Mouse (Mus musculus) C2C12 (cell line): ENCODE measurements around the gene Map1s.

ENCODE experiments used
- CEBPB ChIP-seq: IDR thresholded peaks from one replicate; pipeline ENCODE4 v1.6.1; 2011; ENCODE audit warnings: low read depth, mild to moderate bottlenecking, control low read depth, moderate library complexity
- CTCF ChIP-seq: IDR thresholded peaks from one replicate; pipeline ENCODE4 v1.5.1; 2011; ENCODE audit not compliant: control insufficient read depth, insufficient read depth, insufficient read length
- MAX ChIP-seq: IDR thresholded peaks from one replicate; pipeline ENCODE4 v1.6.1; 2011; ENCODE audit warnings: mild to moderate bottlenecking, control low read depth
- MYOD1 ChIP-seq: IDR thresholded peaks from one replicate; pipeline ENCODE4 v1.6.1; 2011; ENCODE audit warnings: low read depth; ENCODE audit not compliant: control insufficient read depth, insufficient read length
- MYOG ChIP-seq: IDR thresholded peaks from one replicate; pipeline ENCODE4 v1.6.1; 2011; ENCODE audit not compliant: control insufficient read depth, insufficient read length; ENCODE audit errors: extremely low read depth
- USF1 ChIP-seq: IDR thresholded peaks from one replicate; pipeline ENCODE4 v1.6.1; 2011; ENCODE audit warnings: low read depth, mild to moderate bottlenecking, control low read depth, moderate library complexity

DNA sequence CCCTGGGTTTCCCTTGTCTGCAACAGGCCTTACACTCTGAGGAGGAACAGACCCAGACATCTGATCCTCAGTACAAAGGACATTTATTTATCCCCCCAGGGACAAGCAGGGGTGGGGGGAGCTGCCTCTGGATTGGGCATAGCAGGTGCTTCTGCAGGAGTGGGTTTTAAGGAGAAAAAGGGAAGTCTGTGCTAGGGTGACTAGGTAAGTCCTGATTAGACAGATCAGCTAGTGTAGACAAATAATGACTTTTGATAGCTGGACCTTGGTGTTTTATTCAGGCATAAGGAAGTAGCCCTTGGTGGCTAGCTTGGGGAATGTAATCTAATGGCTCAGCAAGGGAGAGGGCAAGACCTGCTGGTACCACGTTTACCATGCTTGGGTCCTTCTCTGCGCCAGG lies 6.5 kb upstream of the Map1s start:
- TF ChIP-seq CTCF: no peak
- no peak for TF ChIP-seq MAX
- TF ChIP-seq USF1: no peak
- TF ChIP-seq MYOG: no peak
- TF ChIP-seq MYOD1: no peak
- no peak for TF ChIP-seq CEBPB
